Mouse (Mus musculus) spleen, embryonic (tissue): Measurements from ENCODE around the gene Canx.
"Not testable (repeated sequence)": the region's sequence is repeated elsewhere in the genome, so short reads cannot be mapped to it uniquely, and the experiment has no call there.

ENCODE experiments used
- CTCF ChIA-PET: fragments of 350-600 bp; sonication (Branson Sonifier 250); formaldehyde crosslinking; loops from one replicate; lab custom pipeline; 2022; lab: Charles Lee

Canx gene

DNA sequence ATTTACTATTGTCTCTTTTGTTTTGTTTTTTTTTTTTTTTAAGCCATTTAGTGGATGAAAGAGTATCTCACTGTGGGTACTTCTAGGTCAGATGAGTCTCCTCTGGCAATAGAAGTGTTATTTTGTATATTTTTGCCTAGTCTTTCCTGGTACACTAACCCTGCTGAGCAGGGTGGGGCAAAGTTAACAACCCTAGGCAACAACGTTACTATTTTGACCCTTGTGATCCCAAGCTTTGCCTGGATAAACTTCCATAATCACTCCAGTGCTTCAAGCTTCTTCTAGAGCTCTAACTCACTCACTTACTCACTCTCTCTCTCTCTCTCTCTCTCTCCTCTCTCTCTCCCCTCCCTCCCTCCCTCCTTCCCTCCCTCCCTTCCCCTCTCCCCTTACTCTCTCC, 10.7 kb upstream of the Canx start:
- CTCF ChIA-PET: no interaction called here

DNA sequence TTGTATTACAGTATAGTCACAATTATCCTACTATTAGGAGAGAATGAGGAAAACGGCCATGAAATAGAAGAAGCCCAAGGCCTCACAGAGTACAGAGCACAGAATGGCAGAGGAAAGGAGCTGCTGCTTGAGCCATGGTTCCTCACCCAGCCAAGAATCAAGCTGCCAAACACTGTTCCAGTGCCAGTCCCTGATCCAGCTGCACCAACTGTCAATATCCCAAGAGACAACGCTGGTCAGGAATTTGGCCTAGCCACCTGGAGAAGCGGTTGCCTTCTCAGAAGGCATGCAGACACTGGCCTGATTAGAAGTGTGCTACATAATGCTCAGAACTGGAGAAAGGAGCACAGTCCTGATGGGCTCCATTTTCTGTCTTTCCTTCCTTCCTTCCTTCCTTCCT, 7.7 kb upstream of the Canx start:
- CTCF ChIA-PET: interaction anchor here (1.5 kb wide), 1 partner anchor 11 kb away, joined by 3 read pairs; no protein-coding TSS in a partner anchor

DNA sequence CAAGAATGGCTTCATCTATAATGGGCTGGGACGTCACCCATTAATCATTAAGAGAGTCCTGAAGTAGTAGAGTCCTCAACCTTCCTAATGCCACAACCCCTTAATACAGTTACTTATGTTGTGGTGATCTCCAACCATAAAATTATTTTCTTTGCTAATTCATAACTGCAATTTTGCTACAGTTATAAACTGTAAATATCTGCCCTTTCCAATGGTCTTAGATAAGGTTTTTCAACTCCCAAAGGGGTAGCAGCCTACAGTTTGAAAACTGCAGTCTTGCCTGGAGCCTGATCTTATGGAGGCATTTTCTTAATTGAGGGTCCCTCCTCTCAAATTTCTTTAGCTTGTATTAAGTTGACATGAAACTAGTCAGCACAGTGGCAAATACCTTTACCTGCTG, 3.9 kb upstream of the Canx start:
- CTCF ChIA-PET: no interaction called here

DNA sequence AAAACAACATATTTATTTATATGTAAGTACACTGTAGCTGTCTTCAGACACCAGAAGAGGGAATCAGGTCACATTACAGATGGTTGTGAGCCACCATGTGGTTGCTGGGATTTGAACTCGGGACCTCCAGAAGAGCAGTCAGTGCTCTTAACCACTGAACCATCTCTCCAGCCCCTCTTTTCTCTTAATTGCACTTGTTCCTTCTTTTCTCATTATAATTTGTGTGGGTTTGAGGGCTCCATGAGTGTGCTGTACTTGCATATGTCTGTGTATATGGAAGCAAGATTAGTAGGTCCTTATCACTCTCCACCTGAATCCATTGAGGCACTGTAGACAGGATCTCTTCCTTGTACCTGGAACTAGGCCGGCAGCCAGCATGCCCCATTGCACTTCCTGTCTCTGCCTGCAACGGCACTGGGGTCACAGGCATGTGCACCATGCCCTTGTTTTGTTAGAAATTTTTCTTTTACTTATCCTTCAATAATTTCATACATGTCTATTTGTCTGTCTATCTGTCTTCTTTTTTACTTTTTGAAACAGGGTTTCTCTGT, 2.7 kb upstream of the Canx start:
- CTCF ChIA-PET: no interaction called here

DNA sequence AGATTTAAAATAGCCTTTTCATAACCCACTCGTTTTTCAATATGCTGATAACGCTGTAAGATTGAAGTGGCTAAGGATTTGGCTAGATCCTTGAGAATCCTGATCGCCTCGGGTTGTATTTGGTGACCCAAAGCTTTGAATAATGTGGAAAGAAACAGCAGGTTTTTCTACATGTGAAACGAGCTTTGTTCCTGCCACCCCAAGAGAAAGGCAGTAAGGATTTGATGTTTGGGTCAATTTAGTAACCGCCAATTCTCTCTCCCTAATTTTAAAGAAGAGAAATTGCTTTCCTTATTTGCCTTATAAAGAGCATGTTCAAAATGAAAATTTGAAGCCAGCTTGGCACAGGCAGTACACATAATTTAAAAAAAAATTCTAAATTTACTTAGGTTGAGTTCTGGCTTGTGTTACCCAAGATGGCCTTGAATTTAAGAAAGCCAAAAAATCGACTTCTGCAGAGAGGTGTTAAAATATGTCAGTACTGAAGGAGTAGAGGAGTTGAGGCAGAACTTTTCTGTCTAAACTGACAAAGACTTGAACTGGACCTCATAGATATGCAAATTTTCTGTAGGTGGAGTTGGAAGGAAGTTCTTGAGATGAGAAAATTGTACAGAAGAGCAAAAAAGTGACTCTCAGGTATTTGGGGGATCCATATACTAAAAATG, 961 bp upstream of the Canx start:
- CTCF ChIA-PET: interaction anchor here (0.5 to 0.9 kb wide), 3 partner anchors 37 to 91 kb away, joined by 3 to 4 read pairs (median 4); no protein-coding TSS in a partner anchor

DNA sequence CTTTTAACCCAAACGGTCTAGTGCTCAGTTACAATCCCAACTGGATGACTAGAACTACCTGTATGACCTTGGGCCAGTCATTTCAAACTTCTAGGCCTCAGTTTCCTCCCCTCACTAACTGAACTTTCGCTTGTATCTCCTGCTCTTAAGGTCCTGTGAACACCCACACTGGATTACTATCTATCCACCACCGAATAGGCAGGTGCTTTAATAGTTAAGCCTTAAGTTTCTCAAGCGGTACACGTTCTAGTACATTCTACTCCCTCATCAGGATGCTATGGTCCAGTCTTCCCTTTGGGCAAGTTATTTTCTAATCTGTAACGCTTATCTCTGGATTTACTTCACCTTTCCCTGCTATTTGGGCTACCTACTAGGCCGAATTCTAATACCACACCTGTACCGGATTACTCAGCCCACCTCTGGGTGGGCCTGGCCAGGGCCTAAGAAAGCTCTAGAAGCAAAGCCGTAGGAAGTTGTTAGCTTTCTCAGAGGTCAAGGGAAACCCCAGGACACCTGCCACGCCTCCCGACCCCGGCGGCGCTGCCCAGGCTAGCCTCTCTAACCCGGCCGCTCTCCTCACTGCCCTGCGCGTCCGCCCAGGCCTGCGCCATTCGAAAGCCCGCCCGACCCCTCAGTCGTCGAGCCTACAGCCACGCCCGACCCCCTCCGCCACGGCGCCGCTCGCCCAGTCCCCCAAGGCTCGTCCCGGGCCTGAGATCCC, 562 bp downstream of the Canx start:
- CTCF ChIA-PET: no interaction called here

DNA sequence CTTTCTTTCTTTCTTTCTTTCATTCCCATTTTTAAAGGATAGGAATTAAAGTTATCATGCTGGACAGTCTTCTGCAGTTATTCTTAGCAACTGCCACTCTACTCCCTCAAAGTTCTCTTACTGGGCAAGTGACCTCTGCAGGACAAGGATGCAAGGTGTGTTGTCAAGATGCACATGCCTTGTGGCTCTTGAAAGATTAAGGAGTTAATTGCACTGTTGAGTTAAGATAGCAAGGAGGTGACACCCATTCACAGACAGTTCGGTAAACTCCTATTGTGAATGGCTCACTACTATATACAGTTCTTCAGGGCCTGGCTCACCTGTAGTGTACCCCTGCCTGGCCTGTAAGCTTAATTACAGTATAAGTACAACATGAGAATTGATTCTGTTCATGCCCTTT, 1.6 kb downstream of the Canx start:
- CTCF ChIA-PET: interaction anchor here (0.5 to 0.6 kb wide), 2 partner anchors 299 to 1507 kb away, joined by 4 to 11 read pairs; partner anchors contain the start of gene Trim41

DNA sequence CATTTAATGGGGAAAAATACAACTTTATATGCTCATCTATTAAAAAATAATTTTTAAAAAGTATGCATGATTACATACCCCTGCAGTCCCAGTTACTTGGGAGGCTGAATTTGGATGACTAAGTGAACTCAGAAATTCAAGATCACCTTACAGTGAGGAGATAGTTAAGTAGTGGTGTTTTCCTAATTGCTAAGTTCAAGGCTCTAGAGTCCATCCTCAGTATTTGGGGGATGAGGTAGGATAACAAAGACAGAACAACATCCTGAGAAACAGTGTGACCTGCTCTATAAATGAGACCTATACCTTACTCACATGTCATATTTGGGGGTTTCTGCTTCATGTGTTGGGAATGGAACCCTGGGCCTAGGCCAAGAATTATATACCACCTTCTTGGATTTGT, 3.1 kb downstream of the Canx start:
- CTCF ChIA-PET: interaction anchor here (0.7 kb wide), 1 partner anchor 11 kb away, joined by 3 read pairs; no protein-coding TSS in a partner anchor

DNA sequence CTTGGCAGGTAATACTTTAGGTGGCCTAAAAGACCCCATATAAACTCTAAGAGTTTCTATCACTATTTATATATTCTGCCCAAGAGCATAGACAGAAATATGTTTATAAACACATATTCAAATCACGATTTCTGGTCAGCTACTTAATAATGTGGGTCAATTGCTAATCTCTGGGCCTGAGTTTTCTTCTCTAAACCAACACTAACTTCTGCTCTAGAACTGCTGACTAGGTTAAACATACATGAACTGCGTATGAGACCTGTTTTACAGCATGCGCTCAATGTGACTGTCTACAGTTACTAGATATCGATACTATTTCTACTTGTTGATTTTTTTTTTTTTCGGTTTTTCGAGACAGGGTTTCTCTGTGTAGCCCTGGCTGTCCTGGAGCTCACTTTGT, 4.2 kb downstream of the Canx start:
- CTCF ChIA-PET: no interaction called here

DNA sequence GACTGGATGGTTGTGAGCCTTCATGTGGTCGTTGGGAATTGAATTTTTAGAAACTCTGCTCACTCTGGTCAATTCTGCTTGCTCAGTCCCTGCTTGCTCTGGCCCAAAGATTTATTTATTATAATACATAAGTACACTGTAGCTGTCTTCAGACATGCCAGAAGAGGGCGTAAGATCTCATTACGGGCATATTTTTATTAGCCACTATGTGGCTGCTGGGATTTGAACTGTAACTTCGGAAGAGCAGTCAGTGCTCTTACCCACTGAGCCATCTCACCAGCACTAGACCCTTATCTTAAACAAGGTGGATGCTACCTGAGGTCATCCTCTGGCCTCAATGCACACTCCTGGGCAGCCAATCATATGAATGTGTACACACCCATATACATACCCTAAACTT, 6.1 kb downstream of the Canx start:
- CTCF ChIA-PET: not testable (repeated sequence)

DNA sequence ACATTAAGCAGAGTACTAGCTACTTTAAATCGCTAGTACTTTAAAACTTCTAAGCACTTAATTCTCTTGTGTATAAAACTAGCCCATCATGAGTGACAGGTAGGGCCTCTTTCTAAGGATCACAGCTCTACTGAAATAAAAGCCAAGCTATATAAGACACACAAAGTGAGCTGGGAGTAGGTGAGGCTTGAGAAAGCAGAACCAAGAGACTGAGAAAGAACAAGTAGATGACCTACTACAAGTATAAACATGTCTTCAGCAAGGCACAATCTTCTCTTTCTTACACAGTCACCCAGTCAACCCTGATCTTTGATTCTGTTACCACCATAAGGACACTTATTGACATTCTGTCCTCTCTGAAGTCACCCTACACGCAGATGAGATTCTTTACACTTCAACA, 12.7 kb downstream of the Canx start:
- CTCF ChIA-PET: no interaction called here

DNA sequence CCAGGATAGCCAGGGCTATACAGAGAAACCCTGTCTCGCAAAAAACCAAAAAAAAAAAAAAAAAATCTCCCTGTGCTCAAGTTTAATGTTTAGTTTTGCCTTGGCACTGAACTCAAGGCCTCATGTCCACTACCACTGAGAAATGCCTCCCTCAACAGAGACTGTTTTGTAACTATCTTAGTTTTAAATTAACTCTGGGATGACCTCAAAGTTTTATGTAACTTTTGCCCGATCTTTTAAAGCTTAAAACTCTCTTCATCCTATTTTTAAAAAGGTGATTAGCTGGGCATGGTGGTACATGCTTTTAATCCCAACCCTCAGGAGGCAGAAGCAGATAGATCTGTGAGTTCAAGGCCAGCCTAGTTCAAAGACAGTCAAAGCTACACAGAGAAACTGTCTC, 22.1 kb downstream of the Canx start:
- CTCF ChIA-PET: no interaction called here

DNA sequence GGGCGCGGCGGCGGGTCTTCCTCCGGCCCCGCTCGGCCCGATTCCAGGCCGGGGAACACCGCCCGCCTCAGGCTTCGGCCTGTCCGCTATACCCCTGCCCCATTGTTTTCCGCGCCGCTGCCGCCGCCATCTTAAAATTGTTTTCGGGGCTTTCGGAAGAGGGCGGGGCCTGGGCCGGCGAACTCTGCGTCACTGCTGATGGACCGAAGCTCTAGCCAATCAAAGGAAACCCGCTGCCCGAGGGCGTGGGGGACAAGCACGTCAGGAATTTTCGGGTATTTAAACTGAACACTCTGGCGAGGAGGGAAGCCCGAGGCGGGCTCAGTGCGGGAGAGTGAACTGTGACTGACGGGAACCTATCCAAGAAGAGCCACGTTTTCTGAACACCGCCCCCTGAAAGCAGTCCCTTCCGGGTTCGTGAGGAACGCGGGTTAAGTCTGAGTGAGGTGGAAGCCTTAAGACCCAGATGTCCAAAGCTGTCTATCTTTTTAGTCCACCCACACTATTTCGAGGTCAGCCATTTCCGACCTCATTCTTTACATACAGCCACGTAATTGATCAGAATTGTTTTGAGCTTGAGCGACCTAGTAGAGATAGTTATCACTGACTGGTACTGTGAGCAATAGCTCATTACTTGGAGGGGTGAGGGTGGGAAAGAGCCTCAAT, 33.1 kb downstream of the Canx start, which contains the start of gene Maml1:
TSS of gene Maml1 (minus strand) at position 122 of the 666 bp plus-strand sequence.
- CTCF ChIA-PET: interaction anchor here (0.6 kb wide), 1 partner anchor 623 kb away, joined by 5 read pairs; no protein-coding TSS in a partner anchor

DNA sequence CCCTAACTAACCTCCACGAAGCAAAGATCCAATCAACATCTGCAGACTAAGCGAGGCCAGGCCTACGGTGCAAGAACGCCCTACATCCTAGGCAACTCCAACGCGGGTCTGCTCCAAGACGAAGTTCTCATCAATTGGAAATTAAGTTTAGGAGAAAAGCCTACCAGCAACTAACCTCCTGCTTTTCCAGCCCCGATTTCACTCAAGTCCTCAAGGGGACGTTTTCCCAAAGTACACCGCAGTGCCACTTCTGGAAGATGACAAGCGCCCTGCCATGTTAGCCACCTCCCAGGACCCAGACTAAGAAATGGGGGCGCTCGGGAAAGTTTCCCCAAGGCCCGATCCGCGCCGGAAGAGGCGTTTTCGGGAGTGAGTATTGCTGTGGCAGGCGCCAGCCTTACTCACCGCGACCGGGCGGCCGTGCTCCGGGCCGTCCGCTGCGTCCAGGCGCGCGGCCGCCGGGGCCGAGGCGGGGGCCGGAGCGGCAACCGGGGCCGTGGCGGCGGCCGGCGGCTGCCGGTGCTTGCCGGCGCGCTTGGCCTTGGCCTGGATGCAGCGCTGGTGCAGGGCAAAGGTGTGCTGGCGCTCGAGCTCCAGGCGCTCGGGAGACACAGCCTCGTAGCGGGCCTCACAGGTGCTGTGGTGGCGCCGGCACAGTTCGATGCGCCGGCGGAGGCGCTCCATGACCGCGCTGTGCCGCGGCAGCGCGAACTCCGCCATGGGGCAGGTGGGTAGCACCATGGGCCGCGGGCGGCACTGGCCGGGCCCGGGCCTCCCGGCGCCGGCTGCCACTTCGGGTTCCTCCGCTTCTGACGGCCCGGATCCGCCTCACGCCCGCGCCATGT, 33.9 kb downstream of the Canx start:
- CTCF ChIA-PET: interaction anchor here (0.6 kb wide), 1 partner anchor 624 kb away, joined by 5 read pairs; no protein-coding TSS in a partner anchor

DNA sequence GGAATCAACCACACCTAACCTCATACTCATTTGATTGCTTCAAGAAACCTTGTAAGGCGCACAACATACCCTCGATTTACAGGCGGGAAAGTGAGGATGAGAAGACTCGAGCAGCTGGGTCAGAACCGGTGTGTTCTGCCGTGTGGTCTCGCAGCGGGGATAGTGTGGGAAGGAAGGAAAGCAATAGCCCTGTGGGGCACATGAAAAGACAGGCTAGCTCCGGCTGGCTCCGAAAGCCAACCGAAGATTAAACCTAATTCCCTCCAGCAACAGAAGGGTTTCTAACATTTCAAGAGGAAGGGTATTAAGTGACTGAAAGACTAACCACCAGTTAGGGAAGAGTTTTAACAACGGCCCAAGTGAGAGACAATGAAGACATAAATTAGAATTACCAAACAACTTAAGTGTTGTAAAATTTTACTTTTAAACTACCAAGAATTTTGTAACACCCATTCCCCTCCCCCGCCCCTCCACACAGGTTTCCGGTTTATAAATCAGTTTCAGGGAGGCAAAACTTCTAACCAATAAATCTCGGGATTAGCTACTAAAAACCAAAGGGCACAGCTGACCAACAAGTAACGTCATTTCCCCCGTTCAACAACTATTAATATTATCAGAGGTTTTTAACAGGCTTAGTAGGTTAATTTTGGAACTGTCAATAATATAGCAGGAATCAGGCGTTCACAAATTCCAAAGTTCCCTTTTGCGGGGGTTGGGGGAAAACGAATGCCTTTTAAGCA, 34.8 kb downstream of the Canx start:
- CTCF ChIA-PET: no interaction called here

DNA sequence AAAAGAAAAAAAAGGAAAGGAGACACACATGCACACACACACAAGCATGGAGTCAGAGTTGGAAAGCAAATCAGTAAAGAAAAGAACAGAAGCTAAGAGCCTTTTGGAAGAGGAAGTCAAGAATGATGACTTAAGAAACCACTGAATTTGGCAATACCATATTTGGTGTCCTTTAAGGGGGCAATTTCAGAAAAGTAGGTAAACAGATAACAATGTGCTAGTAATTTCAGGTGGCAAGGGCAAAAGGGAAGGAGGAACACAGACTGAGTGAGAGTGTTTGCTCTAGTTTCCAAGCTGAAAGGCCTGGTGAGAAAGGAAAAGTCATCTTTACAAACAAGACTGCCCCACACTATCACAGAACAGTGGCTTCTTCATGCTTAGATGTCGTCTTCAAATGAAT, 39.0 kb downstream of the Canx start:
- CTCF ChIA-PET: no interaction called here

DNA sequence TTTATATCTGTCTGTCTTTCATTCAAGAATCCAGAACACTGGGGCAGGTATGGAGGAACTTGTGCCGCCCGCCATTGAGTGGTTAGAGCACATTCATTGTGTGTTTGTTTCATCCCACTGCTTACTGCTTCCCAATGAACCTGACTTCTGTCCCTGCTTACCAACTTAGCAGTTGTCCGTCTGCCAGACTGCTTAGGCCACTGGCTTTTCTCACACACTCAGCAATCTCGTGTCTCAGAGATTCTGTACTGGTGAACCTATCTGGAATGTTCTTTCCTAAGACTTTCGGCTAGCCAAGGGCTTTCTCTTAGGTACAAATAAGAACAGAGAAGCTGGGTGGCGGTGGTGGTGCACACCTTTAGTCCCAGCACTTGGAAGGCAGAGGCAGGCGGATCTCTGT, 39.8 kb downstream of the Canx start:
- CTCF ChIA-PET: no interaction called here

DNA sequence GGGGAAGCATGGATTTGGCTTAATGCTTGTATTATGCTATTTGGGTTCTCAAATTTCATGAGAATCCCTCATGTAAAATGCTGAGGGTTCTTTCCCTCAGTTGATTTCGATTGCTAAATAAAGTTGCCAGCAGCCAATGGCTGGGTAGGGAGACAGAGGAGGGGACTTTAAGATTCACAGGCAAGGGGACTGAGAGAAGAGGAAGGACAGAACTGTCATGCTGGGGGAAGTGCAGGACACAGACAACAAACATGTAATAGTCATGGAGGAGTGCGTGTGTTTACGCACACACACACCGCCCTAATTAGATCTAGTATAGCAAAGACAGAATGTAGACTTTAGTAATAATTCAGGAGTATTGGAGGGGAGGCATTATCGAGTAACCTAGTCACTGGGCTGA, 40.2 kb downstream of the Canx start:
- CTCF ChIA-PET: no interaction called here

DNA sequence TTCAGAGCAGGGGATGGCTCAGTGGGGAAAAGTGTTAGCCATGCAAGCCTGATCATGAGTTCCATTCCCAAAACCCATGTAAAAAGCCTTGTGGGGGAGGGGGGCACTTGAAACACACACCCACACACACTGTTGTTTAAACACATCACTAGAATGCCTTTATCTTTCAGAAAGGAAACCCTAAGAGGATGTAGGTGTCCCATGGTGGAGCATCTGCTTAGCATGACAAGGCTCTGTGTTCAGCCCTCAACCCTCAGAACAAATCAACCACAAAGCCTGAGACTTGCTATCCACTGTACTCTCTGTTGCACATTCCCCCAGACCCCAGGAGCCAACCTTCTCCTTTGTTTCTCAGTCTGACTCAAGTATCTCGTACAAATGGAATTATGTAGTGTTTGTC, 45.4 kb downstream of the Canx start:
- CTCF ChIA-PET: no interaction called here

DNA sequence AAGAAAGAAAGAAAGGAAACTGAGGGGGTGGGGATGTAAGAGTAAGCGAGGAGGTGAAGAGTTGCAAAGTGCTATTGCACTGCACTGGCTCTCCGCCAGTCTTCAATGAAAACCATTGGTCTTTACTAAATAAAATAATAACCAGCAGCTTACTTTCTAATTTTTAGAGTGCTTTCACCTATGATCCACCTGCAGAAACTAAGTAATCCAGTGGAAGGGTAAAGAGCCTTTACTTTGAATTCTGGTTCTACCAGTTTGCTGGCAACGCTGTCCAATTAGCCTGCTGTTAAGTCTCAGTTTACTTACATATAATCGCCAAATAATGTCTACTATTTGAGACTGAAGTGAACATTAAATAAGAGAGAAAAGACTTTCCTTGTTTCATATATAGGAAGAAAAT, 46.5 kb downstream of the Canx start:
- CTCF ChIA-PET: no interaction called here
